Mouse (Mus musculus) midbrain, embryonic 16.5 days (tissue): Measurements from ENCODE around the gene Epha6. TPM values are rescaled to one million over a fixed set of nuclear protein-coding genes. Genes with fewer than 3 reads are reported as not detected.

ENCODE experiments used
- ATAC-seq: fragments of 200-750 bp; cut with Nextera tagmentation; 2 replicates; pipeline ENCODE4 v1.8.0; 2017; ENCODE audit warnings: moderate TSS enrichment
- H3K27ac ChIP-seq: fragments of 300-500 bp; sonication (generic); 2 replicates; pipeline ENCODE4 v1.5.1; 2014; ENCODE audit warnings: mild to moderate bottlenecking, low read length, mixed read lengths
- H3K27me3 ChIP-seq: fragments of 300-500 bp; sonication (generic); 2 replicates; pipeline ENCODE4 v1.6.1; 2014; ENCODE audit warnings: low read depth, low read length, mixed read lengths; ENCODE audit not compliant: control insufficient read depth, insufficient read depth
- H3K36me3 ChIP-seq: fragments of 300-500 bp; sonication (generic); 2 replicates; pipeline ENCODE4 v1.6.1; 2014; ENCODE audit warnings: mild to moderate bottlenecking, low read length, moderate library complexity, mixed read lengths; ENCODE audit not compliant: control insufficient read depth, insufficient read depth
- H3K4me1 ChIP-seq: fragments of 300-500 bp; sonication (generic); 2 replicates; pipeline ENCODE4 v1.6.1; 2014; ENCODE audit warnings: mild to moderate bottlenecking, low read length, mixed read lengths; ENCODE audit not compliant: control insufficient read depth, insufficient read depth
- H3K4me2 ChIP-seq: fragments of 300-500 bp; sonication (generic); 2 replicates; pipeline ENCODE4 v1.6.1; 2014; ENCODE audit warnings: mild to moderate bottlenecking, low read length, mixed read lengths
- H3K4me3 ChIP-seq: fragments of 300-500 bp; sonication (generic); 2 replicates; pipeline ENCODE4 v1.5.1; 2014; ENCODE audit warnings: low read depth, mild to moderate bottlenecking, low read length, moderate library complexity, mixed read lengths
- H3K9ac ChIP-seq: fragments of 300-500 bp; sonication (generic); 2 replicates; pipeline ENCODE4 v1.6.1; 2014; ENCODE audit warnings: low read depth, low read length, mixed read lengths
- H3K9me3 ChIP-seq: fragments of 300-500 bp; sonication (generic); replicated peaks from 2 replicates; pipeline ENCODE4 v1.6.1; 2014; ENCODE audit warnings: mild to moderate bottlenecking, low read length, mixed read lengths; ENCODE audit not compliant: control insufficient read depth, poor library complexity, severe bottlenecking
- WGBS: fragments of 180-500 bp; shearing (Covaris S2); extraction: QIAGEN DNeasy Blood & Tissue Kit; methylation state at CpG from one replicate; pipeline ENCODE4 v1.1.7; 2014; 5-methylcytosine and 5-hydroxymethylcytosine counted together
- polyA plus RNA-seq: library from polyadenylated mRNA; unstranded; fragments of >200 nt; fragmentation: Nextera tagmentation; extraction: Ambion mirVana; gene quantifications from 2 replicates; pipeline ENCODE4 v1.2.1, GENCODE M21; 2015

Gene Epha6
- 6.4 and 8.1 TPM in 2 replicates for polyA plus RNA-seq

DNA sequence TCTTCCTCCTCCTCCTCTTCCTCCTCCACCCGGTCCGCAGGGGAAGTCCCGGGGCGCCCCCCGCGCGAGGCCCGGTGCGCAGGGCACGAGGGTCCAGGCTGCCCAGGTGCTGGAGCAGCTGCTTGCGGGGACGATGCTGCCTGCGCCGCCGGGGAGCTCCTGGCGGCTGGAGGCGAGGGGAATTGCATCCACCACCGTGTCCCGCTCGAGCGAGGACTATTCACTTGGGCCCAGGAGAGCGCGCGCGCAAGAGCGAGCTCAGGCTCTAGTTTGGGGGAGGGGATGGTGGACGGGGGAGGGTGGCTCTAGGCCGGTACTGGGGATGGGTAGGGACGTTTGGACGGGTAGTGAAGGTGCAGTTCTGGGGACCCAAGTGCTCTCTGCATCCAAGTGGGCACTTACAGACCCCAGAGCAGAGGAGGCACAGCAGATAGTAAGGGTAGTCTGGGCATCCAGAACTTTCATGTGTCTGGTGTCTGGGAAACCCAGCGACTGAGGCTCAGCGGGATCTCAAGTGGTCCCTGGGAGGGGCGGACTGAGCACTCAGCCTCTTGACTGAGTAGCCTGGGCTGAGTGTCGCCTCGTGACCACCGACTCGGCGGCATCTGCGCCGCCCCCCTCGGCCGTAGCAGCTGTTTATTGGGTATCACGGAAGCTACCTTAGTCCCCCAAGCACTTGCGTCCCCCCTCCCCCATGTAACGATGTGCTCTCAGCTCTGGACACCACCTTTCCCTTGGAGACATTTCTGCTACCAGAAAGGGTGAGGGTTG lies at the start of gene Epha6:
TSS of gene Epha6 (minus strand) at position 471 of the 771 bp plus-strand sequence.
- ATAC-seq = peak; percentile 74
- Histone ChIP-seq H3K9ac (peak within 1 kb of the TSS; percentile 73), H3K4me1 (peaks cover 6% of the 10 kb centered on the region), H3K4me3 (peak within 1 kb of the TSS; percentile 62), H3K36me3 (no peaks in the 10 kb centered on the region), H3K27me3 (no peaks in the 10 kb centered on the region), H3K27ac (peak within 1 kb of the TSS; percentile 80), H3K9me3 (no peaks in the 10 kb centered on the region), H3K4me2 (peak within 1 kb of the TSS; percentile 95)
- WGBS = under 1% methylated on average over 45 of the region's 45 CpGs

DNA sequence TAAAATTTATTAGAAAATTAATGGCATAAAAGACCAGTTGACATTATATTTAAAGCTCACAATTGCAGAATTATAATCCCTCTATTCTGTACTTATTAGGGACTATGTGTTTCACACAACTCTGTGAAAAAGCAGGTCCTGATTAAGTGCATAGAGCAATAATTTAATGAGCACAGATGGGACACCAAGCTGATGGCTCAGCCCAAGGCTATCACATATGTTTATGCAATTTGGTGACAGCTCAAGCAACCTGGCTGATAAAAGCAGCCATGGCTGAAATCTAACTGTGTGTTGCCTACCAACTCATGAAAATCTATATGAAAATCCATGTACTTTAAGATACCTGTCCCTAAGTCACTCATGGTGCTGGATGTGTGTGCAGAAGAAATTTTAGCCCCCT lies 46.4 kb upstream of the Epha6 start:
- H3K27me3 ChIP-seq = no peaks in the 10 kb centered on the region
- no peak overlapping the region for H3K4me3 ChIP-seq
- ATAC-seq = no peak
- no peaks in the 10 kb centered on the region for H3K4me1 ChIP-seq
- H3K9ac ChIP-seq = no peak overlapping the region
- no peaks in the 10 kb centered on the region for H3K9me3 ChIP-seq
- H3K4me2 ChIP-seq = no peak overlapping the region
- H3K36me3 ChIP-seq = no peaks in the 10 kb centered on the region
- no peak overlapping the region for H3K27ac ChIP-seq

- H3K36me3 ChIP-seq = no peaks in the 10 kb centered on the region
- H3K9me3 ChIP-seq = no peaks in the 10 kb centered on the region
- no peaks in the 10 kb centered on the region for H3K27me3 ChIP-seq
- no peak overlapping the region for H3K9ac ChIP-seq
- H3K4me3 ChIP-seq = no peak overlapping the region
- H3K27ac ChIP-seq = no peak overlapping the region
- no peak for ATAC-seq
- no peaks in the 10 kb centered on the region for H3K4me1 ChIP-seq
- no peak overlapping the region for H3K4me2 ChIP-seq
These were observed 22.8 kb upstream of the Epha6 start for GRCm38 (mm10) chr16:60628091-60628490.

- Histone ChIP-seq H3K4me3 (peak overlapping the region; percentile 62), H3K9ac (peak overlapping the region; percentile 73), H3K9me3 (no peaks in the 10 kb centered on the region), H3K4me2 (peak overlapping the region; percentile 95), H3K36me3 (no peaks in the 10 kb centered on the region), H3K27me3 (no peaks in the 10 kb centered on the region), H3K27ac (peak overlapping the region; percentile 80), H3K4me1 (peaks cover 6% of the 10 kb centered on the region)
- peak; percentile 94 for ATAC-seq
- under 1% methylated on average over 38 of the region's 38 CpGs for WGBS
These were observed 677 bp upstream of the Epha6 start for GRCm38 (mm10) chr16:60605832-60606583.

DNA sequence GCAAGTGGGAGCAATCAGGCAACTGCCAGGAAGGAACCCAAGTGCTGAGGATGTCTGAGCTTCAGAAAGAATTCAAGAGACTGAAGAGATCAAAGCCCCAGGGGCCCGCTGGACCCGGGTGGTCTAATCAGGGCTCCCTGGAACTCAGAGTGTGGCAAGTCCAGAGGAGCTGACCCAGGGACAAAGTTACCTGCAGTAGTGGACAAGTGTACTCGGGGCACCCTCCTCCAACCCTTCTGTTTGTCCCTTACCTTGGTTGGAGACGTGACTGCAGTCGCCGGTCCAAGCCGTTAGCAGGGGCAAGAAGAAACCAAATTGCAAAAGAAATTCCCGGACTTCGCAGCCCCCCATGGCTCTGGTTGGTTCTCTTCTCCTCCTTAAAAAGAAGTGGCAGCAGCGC lies 718 bp downstream of the Epha6 start:
- under 1% methylated on average over 10 of the region's 10 CpGs for WGBS
- peak overlapping the region; percentile 95 for H3K4me2 ChIP-seq
- H3K4me1 ChIP-seq = peaks cover 6% of the 10 kb centered on the region
- peak overlapping the region; percentile 73 for H3K9ac ChIP-seq
- H3K4me3 ChIP-seq = peak overlapping the region; percentile 62
- H3K36me3 ChIP-seq = no peaks in the 10 kb centered on the region
- H3K9me3 ChIP-seq = no peaks in the 10 kb centered on the region
- no peak overlapping the region; the same call in 1 of the 2 replicates for H3K27ac ChIP-seq
- H3K27me3 ChIP-seq = no peaks in the 10 kb centered on the region
- ATAC-seq = no peak

- no peak overlapping the region for H3K4me2 ChIP-seq
- whole genome bisulfite sequencing = 85% methylated on average over 3 of the region's 3 CpGs
- no peaks in the 10 kb centered on the region for H3K27me3 ChIP-seq
- no peaks in the 10 kb centered on the region for H3K9me3 ChIP-seq
- no peak overlapping the region for H3K4me3 ChIP-seq
- H3K27ac ChIP-seq = no peak overlapping the region
- H3K9ac ChIP-seq = no peak overlapping the region
- no peaks in the 10 kb centered on the region for H3K4me1 ChIP-seq
- H3K36me3 ChIP-seq = no peaks in the 10 kb centered on the region
- no peak for ATAC-seq
These were observed 20.0 kb downstream of the Epha6 start for GRCm38 (mm10) chr16:60585322-60585721.

GRCm38 (mm10) chr16:60584695-60585094 lies 20.6 kb downstream of the Epha6 start:
- H3K9me3 ChIP-seq = no peaks in the 10 kb centered on the region

GRCm38 (mm10) chr16:60570546-60570945 lies 34.8 kb downstream of the Epha6 start:
- Histone ChIP-seq H3K27ac (no peak overlapping the region), H3K4me1 (no peaks in the 10 kb centered on the region), H3K4me3 (no peak overlapping the region), H3K9me3 (no peaks in the 10 kb centered on the region), H3K36me3 (no peaks in the 10 kb centered on the region), H3K4me2 (no peak overlapping the region), H3K9ac (no peak overlapping the region), H3K27me3 (no peaks in the 10 kb centered on the region)
- ATAC-seq = no peak
- 65% methylated on average over 2 of the region's 2 CpGs for WGBS

More at GRCm38 (mm10) chr16:60584695-60585094, 20.6 kb downstream of the Epha6 start:
- Histone ChIP-seq H3K4me2 (no peak overlapping the region), H3K9ac (no peak overlapping the region), H3K36me3 (no peaks in the 10 kb centered on the region), H3K4me1 (no peaks in the 10 kb centered on the region), H3K27ac (no peak overlapping the region), H3K27me3 (no peaks in the 10 kb centered on the region), H3K4me3 (no peak overlapping the region)
- no peak for ATAC-seq
- 82% methylated on average over 7 of the region's 7 CpGs for WGBS

- no peaks in the 10 kb centered on the region for H3K27me3 ChIP-seq
These were observed 60.9 kb downstream of the Epha6 start for GRCm38 (mm10) chr16:60544385-60544784.

More at GRCm38 (mm10) chr16:60544385-60544784, 60.9 kb downstream of the Epha6 start:
- no peak overlapping the region for H3K4me2 ChIP-seq
- H3K36me3 ChIP-seq = no peaks in the 10 kb centered on the region
- WGBS = 75% methylated on average over 4 of the region's 4 CpGs
- H3K27ac ChIP-seq = no peak overlapping the region
- H3K4me1 ChIP-seq = no peaks in the 10 kb centered on the region
- no peak for ATAC-seq
- H3K4me3 ChIP-seq = no peak overlapping the region
- no peak overlapping the region for H3K9ac ChIP-seq
- no peaks in the 10 kb centered on the region for H3K9me3 ChIP-seq
